Mouse (Mus musculus): ENCODE measurements around the gene Rabl2. TPM values are rescaled to one million over a fixed set of nuclear protein-coding genes. Genes with fewer than 3 reads are reported as not detected.

Rabl2 gene
- total RNA-seq (2012; rRNA removed) (2.7 and 3.4 TPM in 2 replicates), total RNA-seq (2014; rRNA removed) (2.6 and 2.9 TPM in 2 replicates), polyA plus RNA-seq (2012; ENCODE audit: insufficient read length, low read depth) (5.8 and 8.7 TPM in 2 replicates)

DNA sequence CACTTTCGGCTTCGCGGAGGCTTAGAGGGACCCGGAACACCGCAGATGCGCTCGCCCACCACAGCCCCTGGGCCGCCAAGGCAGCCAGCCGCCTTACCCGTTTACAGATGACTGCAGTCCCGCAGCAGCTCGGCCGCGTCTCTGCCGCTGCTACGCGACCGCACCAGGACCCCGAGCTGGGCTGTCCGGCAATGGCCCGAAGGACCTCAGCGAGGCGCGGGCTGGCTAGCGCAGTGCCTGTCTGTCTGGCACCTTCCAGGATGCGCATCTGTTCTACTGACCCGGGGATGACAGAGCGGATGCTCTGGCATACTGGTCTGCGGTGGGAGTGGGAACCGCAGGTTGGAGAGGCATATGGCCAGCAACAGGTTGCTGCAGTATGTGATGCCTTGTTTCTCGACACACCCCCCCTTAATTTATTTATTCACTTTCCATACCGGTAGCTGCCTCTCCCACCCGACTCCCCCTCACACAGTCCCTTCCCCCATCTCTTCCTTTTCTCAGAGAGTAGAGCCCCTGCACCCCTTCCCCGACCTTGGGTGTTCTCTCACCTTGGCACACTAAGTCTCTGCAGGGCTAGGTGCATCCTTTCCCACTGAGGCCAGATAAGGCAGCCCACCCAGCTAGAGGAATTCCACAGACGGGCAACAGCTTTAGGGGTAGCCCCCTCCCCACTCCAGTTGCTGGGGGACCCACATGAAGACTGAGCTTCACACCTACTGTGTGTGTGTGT is at the start of gene Rabl2:
Rabl2 (minus strand) TSS at position 201 of the 733 bp plus-strand sequence.
- no peaks in the 10 kb centered on the region for H3K36me3 ChIP-seq (replicated peaks in 1 of 2; ENCODE audit: control insufficient read depth in 1 of 2, insufficient read depth in 1 of 2, low read length in 1 of 2)
- H3K79me2 ChIP-seq (replicated peaks; ENCODE audit: control insufficient read depth, extremely low read depth, insufficient read depth, poor library complexity, severe bottlenecking): no peaks in the 10 kb centered on the region
- peaks cover 23% of the 10 kb centered on the region for H3K27me3 ChIP-seq (replicated peaks)
- H3K4me2 ChIP-seq (ENCODE audit: insufficient read depth, low read depth, poor library complexity, severe bottlenecking): peak within 1 kb of the TSS; percentile 72
- peak within 1 kb of the TSS; percentile 40 for H3K9ac ChIP-seq (ENCODE audit: insufficient read depth, low read depth)
- dilution Hi-C loops (cut with MboI; ENCODE audit: extremely low pct_ligation_motif_present, extremely low pct_unique_long_range_greater_than_20kb, low sequenced_read_pairs): no loop called here
- H3K4me1 ChIP-seq (ENCODE audit: control insufficient read depth in 1 of 2, insufficient read depth in 2 of 2): no peaks in the 10 kb centered on the region; a peak in 1 of 4 replicates
- H3K4me3 ChIP-seq (replicated peaks in 1 of 3; ENCODE audit: low read depth in 2 of 3, low read length in 2 of 3, poor library complexity in 1 of 3): peak within 1 kb of the TSS; percentile 50 to 75 (median 57)
- peak; percentile 67 for DNase-seq (ENCODE audit: extremely low read depth)
- no peaks in the 10 kb centered on the region for H3K9me3 ChIP-seq (replicated peaks; ENCODE audit: low read length)
- in situ Hi-C loops (cut with MboI; ENCODE audit: low pct_ligation_motif_present, low pct_unique_long_range_greater_than_20kb, low sequenced_read_pairs): no loop called here
- no peak within 1 kb of the TSS for H3K27ac ChIP-seq (ENCODE audit: insufficient read depth, low read depth)
- TF ChIP-seq JUND (conservative IDR thresholded peaks at IDR 0.05; ENCODE audit: low read depth, low read length): no peak
- no peak for TF ChIP-seq USF1 (IDR thresholded peaks at IDR 0.05; ENCODE audit: low read depth, low read length)
- peak; percentile 61; the same call in 1 of the 2 replicates for TF ChIP-seq POLR2A (IDR thresholded peaks at IDR 0.05; ENCODE audit: low read depth, low read length)
- peak; percentile 47; the same call in 1 of the 2 replicates for TF ChIP-seq TCF12 (IDR thresholded peaks at IDR 0.05; ENCODE audit: low read depth, low read length)
- peak; percentile 86 for TF ChIP-seq SIN3A (IDR thresholded peaks at IDR 0.05; ENCODE audit: low read length)
- peak; percentile 77 for TF ChIP-seq HCFC1 (IDR thresholded peaks at IDR 0.05; ENCODE audit: low read depth, low read length)
- no peak for TF ChIP-seq ZMIZ1 (IDR thresholded peaks at IDR 0.05; ENCODE audit: low read depth, low read length)
- 0 out of 2 replicates have a peak, but pooled peaks have one; percentile 22 for TF ChIP-seq ELF1 (IDR thresholded peaks at IDR 0.05; ENCODE audit: low read depth, low read length)
- no peak for TF ChIP-seq E2F4 (IDR thresholded peaks at IDR 0.05; ENCODE audit: insufficient replicate concordance, low read depth, low read length)
- no peak for TF ChIP-seq UBTF (IDR thresholded peaks at IDR 0.05; ENCODE audit: low read depth, low read length)
- TF ChIP-seq MAX (IDR thresholded peaks at IDR 0.05; ENCODE audit: low read length): peak; percentile 97
- peak; percentile 59; the same call in 1 of the 2 replicates for TF ChIP-seq MXI1 (IDR thresholded peaks at IDR 0.05; ENCODE audit: low read depth, low read length)

DNA sequence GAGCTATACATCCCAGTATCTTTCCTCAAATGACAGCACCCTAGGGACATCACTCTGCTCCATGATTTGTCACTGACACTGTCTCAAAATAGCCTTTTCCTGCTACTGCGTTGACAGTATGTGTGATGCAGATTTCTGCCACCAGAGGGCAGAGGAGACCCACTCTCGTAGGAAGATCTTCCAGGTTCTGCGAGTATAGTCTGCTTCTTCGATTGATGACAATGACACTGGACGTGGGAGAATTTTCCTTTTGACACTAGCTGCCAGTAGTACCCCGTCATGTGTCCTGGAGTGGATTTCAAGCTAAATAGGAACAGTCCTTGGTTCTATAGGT is 31.9 kb upstream of the Rabl2 start:
- Histone ChIP-seq H3K9ac (ENCODE audit: insufficient read depth, low read depth) (no peak overlapping the region), H3K9me3 (replicated peaks; ENCODE audit: low read length) (peaks cover 13% of the 10 kb centered on the region), H3K27me3 (replicated peaks) (no peaks in the 10 kb centered on the region), H3K4me2 (ENCODE audit: insufficient read depth, low read depth, poor library complexity, severe bottlenecking) (no peak overlapping the region), H3K79me2 (replicated peaks; ENCODE audit: control insufficient read depth, extremely low read depth, insufficient read depth, poor library complexity, severe bottlenecking) (no peaks in the 10 kb centered on the region), H3K36me3 (replicated peaks in 1 of 2; ENCODE audit: control insufficient read depth in 1 of 2, insufficient read depth in 1 of 2, low read length in 1 of 2) (no peaks in the 10 kb centered on the region), H3K4me3 (replicated peaks in 1 of 3; ENCODE audit: low read depth in 2 of 3, low read length in 2 of 3, poor library complexity in 1 of 3) (no peak overlapping the region), H3K4me1 (ENCODE audit: control insufficient read depth in 1 of 2, insufficient read depth in 2 of 2) (no peaks in the 10 kb centered on the region), H3K27ac (ENCODE audit: insufficient read depth, low read depth) (no peak overlapping the region)
- in situ Hi-C loops (cut with MboI; ENCODE audit: low pct_ligation_motif_present, low pct_unique_long_range_greater_than_20kb, low sequenced_read_pairs) (loop anchor here (25.0 kb wide), 1 partner anchor 589 kb away; the partner anchor contains the start of gene Alg10b), dilution Hi-C loops (cut with MboI; ENCODE audit: extremely low pct_ligation_motif_present, extremely low pct_unique_long_range_greater_than_20kb, low sequenced_read_pairs) (no loop called here)
- DNase-seq (ENCODE audit: extremely low read depth): peak; percentile 45
- TF ChIP-seq ZNF384 (IDR thresholded peaks at IDR 0.05; ENCODE audit: low read depth, low read length): no peak
- no peak for TF ChIP-seq ELF1 (IDR thresholded peaks at IDR 0.05; ENCODE audit: low read depth, low read length)
- TF ChIP-seq RCOR1 (conservative IDR thresholded peaks at IDR 0.05; ENCODE audit: low read depth, low read length): no peak
- TF ChIP-seq BHLHE40 (IDR thresholded peaks at IDR 0.05; ENCODE audit: low read depth, low read length): no peak
- no peak for TF ChIP-seq ETS1 (conservative IDR thresholded peaks at IDR 0.05; ENCODE audit: low read depth, low read length)
- TF ChIP-seq ZKSCAN1 (IDR thresholded peaks at IDR 0.05; ENCODE audit: borderline replicate concordance, low read depth, low read length): no peak
- no peak for TF ChIP-seq HCFC1 (IDR thresholded peaks at IDR 0.05; ENCODE audit: low read depth, low read length)
- peak; percentile 69 for TF ChIP-seq SMC3 (IDR thresholded peaks at IDR 0.05; ENCODE audit: low read depth, low read length)
- TF ChIP-seq UBTF (IDR thresholded peaks at IDR 0.05; ENCODE audit: low read depth, low read length): no peak
- no peak for TF ChIP-seq GABPA (IDR thresholded peaks at IDR 0.05; ENCODE audit: insufficient replicate concordance, low read depth, low read length)
- no peak for TF ChIP-seq PAX5 (IDR thresholded peaks at IDR 0.05; ENCODE audit: low read length)
- TF ChIP-seq RAD21 (IDR thresholded peaks at IDR 0.05; ENCODE audit: low read depth, low read length): peak; percentile 76
- no peak for TF ChIP-seq ZC3H11A (IDR thresholded peaks at IDR 0.05; ENCODE audit: low read depth, low read length)
- TF ChIP-seq NELFE (IDR thresholded peaks at IDR 0.05; ENCODE audit: low read depth, low read length): no peak
- no peak for TF ChIP-seq JUND (conservative IDR thresholded peaks at IDR 0.05; ENCODE audit: low read depth, low read length)
- no peak for TF ChIP-seq CHD1 (IDR thresholded peaks at IDR 0.05; ENCODE audit: low read depth, low read length)
- no peak for TF ChIP-seq NRF1 (IDR thresholded peaks at IDR 0.05; ENCODE audit: low read depth, low read length)
- peak; percentile 82 to 85 for TF ChIP-seq CTCF (conservative IDR thresholded peaks at IDR 0.05 in 1 of 2, IDR thresholded peaks at IDR 0.05 in 1 of 2; ENCODE audit: low read depth in 2 of 2, low read length in 2 of 2)
- TF ChIP-seq MAX (IDR thresholded peaks at IDR 0.05; ENCODE audit: low read length): no peak
- no peak for TF ChIP-seq MAFK (IDR thresholded peaks at IDR 0.05; ENCODE audit: insufficient replicate concordance, low read length)
- TF ChIP-seq USF1 (IDR thresholded peaks at IDR 0.05; ENCODE audit: low read depth, low read length): no peak
- TF ChIP-seq POLR2AphosphoS2 (IDR thresholded peaks at IDR 0.05; ENCODE audit: low read depth, low read length): no peak
- TF ChIP-seq MYC (IDR thresholded peaks at IDR 0.05; ENCODE audit: low read depth, low read length): no peak
- no peak for TF ChIP-seq MXI1 (IDR thresholded peaks at IDR 0.05; ENCODE audit: low read depth, low read length)
- no peak for TF ChIP-seq POLR2A (IDR thresholded peaks at IDR 0.05; ENCODE audit: low read depth, low read length)

Measured in CH12.LX (cell line).